Mouse (Mus musculus) neural tube, embryonic 11.5 days (tissue): ENCODE measurements at regions not wholly inside any gene's neighbourhood (a gene's known extent, or its start where the extent isn't known, plus 50 kb on each side); places are given as distances from the start of the nearest gene placed in this dataset.

Source experiments
- ATAC-seq: fragments of 200-750 bp; cut with Nextera tagmentation; 2 replicates; pipeline ENCODE4 v1.8.0; 2017; ENCODE audit warnings: moderate number of reproducible peaks, mild to moderate bottlenecking, moderate TSS enrichment, moderate library complexity; ENCODE audit not compliant: insufficient read depth, low FRiP score, low TSS enrichment
- DNase-seq: peaks from one replicate; pipeline ENCODE4 v3.0.0-alpha.2; 2015; ENCODE audit warnings: low spot score
- H3K27ac ChIP-seq: fragments of 300-500 bp; sonication (generic); 2 replicates; pipeline ENCODE4 v1.5.1; 2014; ENCODE audit warnings: low read depth, mild to moderate bottlenecking, low read length
- H3K27me3 ChIP-seq: fragments of 300-500 bp; sonication (generic); 2 replicates; pipeline ENCODE4 v1.6.1; 2014; ENCODE audit warnings: mild to moderate bottlenecking, low read length, mixed read lengths; ENCODE audit not compliant: control insufficient read depth, insufficient read depth
- H3K36me3 ChIP-seq: fragments of 300-500 bp; sonication (generic); 2 replicates; pipeline ENCODE4 v1.6.1; 2014; ENCODE audit warnings: mild to moderate bottlenecking, low read length, moderate library complexity, mixed read lengths; ENCODE audit not compliant: control insufficient read depth, insufficient read depth
- H3K4me1 ChIP-seq: fragments of 300-500 bp; sonication (generic); 2 replicates; pipeline ENCODE4 v1.6.1; 2014; ENCODE audit warnings: low read length, mixed read lengths; ENCODE audit not compliant: control insufficient read depth, insufficient read depth
- H3K4me2 ChIP-seq: fragments of 300-500 bp; sonication (generic); 2 replicates; pipeline ENCODE4 v1.6.1; 2014; ENCODE audit warnings: low read depth, mild to moderate bottlenecking, moderate library complexity
- H3K4me3 ChIP-seq: fragments of 300-500 bp; sonication (generic); 2 replicates; pipeline ENCODE4 v1.5.1; 2014; ENCODE audit warnings: low read depth, low read length
- H3K9ac ChIP-seq: fragments of 300-500 bp; sonication (generic); 2 replicates; pipeline ENCODE4 v1.6.1; 2014; ENCODE audit warnings: mild to moderate bottlenecking, low read length
- H3K9me3 ChIP-seq: fragments of 300-500 bp; sonication (generic); 2 replicates; pipeline ENCODE4 v1.6.1; 2016; ENCODE audit warnings: low read length; ENCODE audit not compliant: control insufficient read depth
- WGBS: fragments of 180-500 bp; shearing (Covaris S2); extraction: QIAGEN DNeasy Blood & Tissue Kit; methylation state at CpG from one replicate; pipeline ENCODE4 v1.1.7; 2014; 5-methylcytosine and 5-hydroxymethylcytosine counted together

DNA sequence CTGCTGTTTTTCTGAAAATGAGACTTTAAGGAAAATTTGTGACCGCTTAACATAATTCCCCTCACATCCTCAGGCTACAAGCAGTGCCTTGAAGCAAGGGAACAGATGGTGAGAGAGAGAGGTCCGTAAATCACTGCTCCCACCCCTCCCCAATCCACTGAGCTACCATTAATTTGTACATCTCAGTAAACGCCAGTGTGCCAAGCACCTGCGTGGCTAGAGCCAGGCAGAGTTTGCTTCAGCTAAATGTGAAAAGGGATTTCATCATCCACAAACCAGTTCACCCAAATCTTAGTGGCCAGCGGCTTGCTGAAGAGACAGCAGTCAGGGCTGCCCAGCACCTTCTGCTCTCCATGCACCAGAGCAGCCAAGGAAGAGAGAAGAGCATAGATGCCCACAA is 413.5 kb downstream of the Prdm2 start:
- DNase-seq (peak; percentile 13), ATAC-seq (peak; percentile 77; the same call in 1 of the 2 replicates)
- no peaks in the 10 kb centered on the region for H3K36me3 ChIP-seq
- H3K9ac ChIP-seq: no peak overlapping the region
- no peaks in the 10 kb centered on the region for H3K27me3 ChIP-seq
- WGBS: 30% methylated on average over 5 of the region's 5 CpGs
- H3K27ac ChIP-seq: no peak overlapping the region
- no peak overlapping the region for H3K4me3 ChIP-seq
- H3K4me1 ChIP-seq: peaks cover 7% of the 10 kb centered on the region
- no peaks in the 10 kb centered on the region for H3K9me3 ChIP-seq
- no peak overlapping the region for H3K4me2 ChIP-seq

DNA sequence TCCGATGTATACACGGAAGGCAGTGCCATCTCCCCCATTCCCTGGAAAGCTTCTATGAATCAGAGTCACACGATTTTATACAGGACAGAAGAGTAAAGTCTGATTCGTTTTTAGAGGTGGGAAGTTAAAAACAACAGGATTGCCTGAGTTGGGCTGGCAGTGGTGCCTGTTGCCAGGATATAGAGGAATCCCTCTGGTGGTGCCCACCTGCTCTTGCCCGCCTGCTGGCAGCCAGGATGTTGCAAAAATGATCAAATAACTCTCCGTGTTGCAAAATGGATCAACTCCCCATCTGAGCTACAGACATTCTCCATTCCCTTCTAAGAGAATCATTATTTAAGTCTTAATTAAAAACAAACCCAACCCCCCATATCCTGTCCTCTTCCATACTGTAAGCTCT is 414.0 kb downstream of the Prdm2 start:
- H3K4me2 ChIP-seq: no peak overlapping the region
- H3K4me3 ChIP-seq: no peak overlapping the region
- DNase-seq: no peak
- H3K9me3 ChIP-seq: no peaks in the 10 kb centered on the region
- no peak overlapping the region for H3K27ac ChIP-seq
- no peak overlapping the region for H3K9ac ChIP-seq
- H3K36me3 ChIP-seq: no peaks in the 10 kb centered on the region
- WGBS: 71% methylated on average over 6 of the region's 6 CpGs
- peaks cover 7% of the 10 kb centered on the region for H3K4me1 ChIP-seq
- ATAC-seq: no peak
- no peaks in the 10 kb centered on the region for H3K27me3 ChIP-seq

DNA sequence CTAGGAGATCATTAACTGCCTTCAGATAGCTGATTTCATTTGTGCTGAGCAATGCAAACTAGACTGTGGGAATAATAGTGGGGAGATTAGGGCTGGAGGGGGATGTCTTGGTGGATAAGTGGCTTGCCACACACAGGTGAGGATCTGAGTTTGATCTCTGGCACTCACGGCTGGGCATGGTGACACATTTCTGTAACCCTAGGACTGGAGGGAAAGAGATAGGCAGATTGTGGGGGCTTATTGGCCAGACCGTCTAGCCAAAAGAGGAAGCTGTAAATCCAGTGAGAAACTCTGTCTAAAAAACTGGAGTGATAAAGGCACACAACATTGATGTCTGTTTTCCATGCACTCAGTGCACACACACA is 420.2 kb downstream of the Prdm2 start:
- no peak for DNase-seq
- Histone ChIP-seq H3K4me1 (no peaks in the 10 kb centered on the region), H3K36me3 (no peaks in the 10 kb centered on the region), H3K9ac (no peak overlapping the region), H3K4me2 (no peak overlapping the region), H3K27me3 (no peaks in the 10 kb centered on the region), H3K9me3 (no peaks in the 10 kb centered on the region), H3K27ac (no peak overlapping the region), H3K4me3 (no peak overlapping the region)
- WGBS: 89% methylated on average over 2 of the region's 2 CpGs
- ATAC-seq: no peak

DNA sequence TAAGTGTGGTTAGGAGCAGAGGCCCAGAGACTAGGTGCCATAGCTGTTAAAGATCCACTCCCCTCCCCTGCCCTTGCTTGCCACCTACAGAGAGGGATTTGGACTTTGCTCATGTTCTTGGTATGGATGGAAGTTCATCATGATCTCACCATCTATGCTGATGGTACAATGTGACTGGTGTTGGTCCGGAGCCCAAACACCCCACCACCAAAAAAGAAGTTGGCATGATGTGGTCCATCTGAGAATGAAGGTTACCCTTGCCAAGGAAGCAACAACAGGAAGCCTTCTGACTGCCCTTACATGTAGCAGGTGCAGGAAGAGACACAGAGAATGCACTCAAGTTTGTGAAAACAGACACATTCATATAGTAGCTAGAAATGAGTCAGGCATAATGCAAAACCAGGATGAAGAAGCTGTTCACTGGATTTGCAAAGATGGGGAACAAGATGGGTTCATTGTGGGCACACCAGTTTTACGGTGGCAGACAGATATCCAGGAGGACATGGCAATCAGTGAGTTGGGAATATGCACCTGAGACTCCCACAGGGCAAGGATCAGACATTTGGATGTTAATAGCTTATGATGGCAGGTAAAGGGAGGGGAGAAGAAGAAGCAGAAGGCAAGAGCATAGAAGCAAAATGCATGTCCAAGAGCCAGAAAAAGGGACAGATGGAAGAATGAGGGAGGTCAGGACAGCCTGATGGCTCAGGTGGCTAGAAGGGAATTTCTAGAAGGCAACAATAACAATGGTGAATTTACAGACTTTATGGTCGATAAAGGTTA is 420.8 kb downstream of the Prdm2 start:
- Histone ChIP-seq H3K4me2 (no peak overlapping the region), H3K9ac (no peak overlapping the region), H3K4me1 (no peaks in the 10 kb centered on the region), H3K9me3 (no peaks in the 10 kb centered on the region), H3K27ac (no peak overlapping the region), H3K36me3 (no peaks in the 10 kb centered on the region), H3K27me3 (no peaks in the 10 kb centered on the region), H3K4me3 (no peak overlapping the region)
- ATAC-seq (no peak), DNase-seq (no peak)
- WGBS: 86% methylated on average over 3 of the region's 3 CpGs

DNA sequence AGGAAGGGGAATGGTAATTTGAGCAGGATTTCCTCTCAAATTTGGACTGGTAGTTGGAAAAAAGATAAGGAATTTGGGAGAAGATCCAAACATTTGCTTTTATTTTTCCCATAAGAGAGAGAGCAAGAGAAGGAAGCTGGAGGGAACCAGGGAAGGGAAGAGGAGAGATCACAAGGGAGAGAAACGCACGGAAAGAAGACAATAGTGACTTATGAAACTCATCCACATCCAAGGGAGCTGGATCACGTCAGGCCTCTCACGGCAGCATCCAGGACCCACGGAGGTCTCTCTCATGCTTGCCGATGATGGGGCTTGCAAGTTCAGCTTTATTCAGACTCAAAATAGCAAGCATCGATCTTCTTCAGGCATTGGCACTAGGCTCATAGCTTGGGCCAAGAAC is 423.7 kb downstream of the Prdm2 start:
- Histone ChIP-seq H3K4me3 (no peak overlapping the region), H3K27me3 (no peaks in the 10 kb centered on the region), H3K9me3 (no peaks in the 10 kb centered on the region), H3K4me2 (no peak overlapping the region), H3K9ac (no peak overlapping the region), H3K36me3 (no peaks in the 10 kb centered on the region), H3K4me1 (no peaks in the 10 kb centered on the region), H3K27ac (no peak overlapping the region)
- WGBS: 94% methylated on average over 7 of the region's 7 CpGs
- DNase-seq (no peak), ATAC-seq (no peak)

DNA sequence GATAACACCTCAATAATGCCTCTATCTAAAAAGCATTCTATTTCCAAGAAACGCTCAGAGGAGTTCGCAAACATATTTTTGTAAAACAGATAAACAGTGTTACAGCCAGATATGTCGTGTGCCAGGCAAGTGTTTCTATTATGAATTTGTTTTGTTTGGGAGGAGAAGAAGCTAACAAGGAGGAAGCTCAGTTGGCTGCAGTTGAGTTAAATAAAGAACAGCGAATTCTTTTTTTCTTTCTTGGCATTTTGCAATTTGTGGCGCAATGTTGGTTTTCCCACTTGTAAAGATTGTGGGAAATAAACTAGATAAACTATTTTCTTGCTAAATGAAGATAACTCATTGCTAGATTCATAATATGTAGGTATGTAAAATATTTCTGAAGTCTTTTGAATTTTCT is 427.4 kb downstream of the Prdm2 start:
- Histone ChIP-seq H3K4me2 (no peak overlapping the region), H3K4me3 (no peak overlapping the region), H3K27ac (no peak overlapping the region), H3K4me1 (no peaks in the 10 kb centered on the region), H3K9me3 (no peaks in the 10 kb centered on the region), H3K27me3 (no peaks in the 10 kb centered on the region), H3K36me3 (no peaks in the 10 kb centered on the region), H3K9ac (no peak overlapping the region)
- WGBS: 95% methylated on average over 5 of the region's 5 CpGs
- ATAC-seq (no peak), DNase-seq (no peak)

DNA sequence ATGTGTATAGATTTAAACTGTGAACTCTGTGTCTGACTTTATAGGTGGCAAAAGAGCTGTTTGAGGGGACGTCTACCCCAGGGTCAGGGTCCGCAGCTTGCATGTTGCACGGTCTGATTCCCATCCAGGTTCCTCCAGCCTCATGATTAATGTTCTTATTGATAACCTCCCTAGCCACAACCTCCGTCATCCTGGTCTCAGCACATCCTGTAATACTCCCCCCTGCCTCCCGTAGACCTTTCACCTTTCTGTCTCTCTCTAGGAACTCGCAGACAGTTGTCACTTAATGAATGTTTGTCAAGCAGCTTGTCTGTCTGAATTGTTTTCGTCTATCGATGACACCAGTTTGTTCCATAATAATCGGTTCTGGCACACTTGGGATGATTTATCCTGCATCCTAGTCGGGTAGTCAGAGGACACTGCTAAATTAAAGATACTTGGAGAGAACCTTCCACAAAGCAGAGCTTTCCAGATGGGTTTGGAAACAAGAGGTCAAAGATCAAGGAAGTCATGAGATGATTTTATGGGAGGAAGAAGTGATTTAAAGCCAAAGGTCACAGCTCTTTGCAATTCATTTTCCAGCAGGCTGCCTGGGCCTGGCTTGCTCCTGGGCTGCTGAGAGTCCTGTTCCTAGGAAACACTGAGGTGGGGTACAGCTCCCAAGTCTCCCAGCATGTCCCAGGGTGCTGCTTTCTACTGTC is 435.9 kb downstream of the Prdm2 start:
- ATAC-seq (no peak), DNase-seq (no peak)
- Histone ChIP-seq H3K4me1 (peaks cover 20% of the 10 kb centered on the region), H3K9ac (no peak overlapping the region), H3K27ac (no peak overlapping the region), H3K9me3 (no peaks in the 10 kb centered on the region), H3K36me3 (no peaks in the 10 kb centered on the region), H3K4me3 (no peak overlapping the region), H3K27me3 (no peaks in the 10 kb centered on the region), H3K4me2 (no peak overlapping the region)
- WGBS: 31% methylated on average over 10 of the region's 10 CpGs

DNA sequence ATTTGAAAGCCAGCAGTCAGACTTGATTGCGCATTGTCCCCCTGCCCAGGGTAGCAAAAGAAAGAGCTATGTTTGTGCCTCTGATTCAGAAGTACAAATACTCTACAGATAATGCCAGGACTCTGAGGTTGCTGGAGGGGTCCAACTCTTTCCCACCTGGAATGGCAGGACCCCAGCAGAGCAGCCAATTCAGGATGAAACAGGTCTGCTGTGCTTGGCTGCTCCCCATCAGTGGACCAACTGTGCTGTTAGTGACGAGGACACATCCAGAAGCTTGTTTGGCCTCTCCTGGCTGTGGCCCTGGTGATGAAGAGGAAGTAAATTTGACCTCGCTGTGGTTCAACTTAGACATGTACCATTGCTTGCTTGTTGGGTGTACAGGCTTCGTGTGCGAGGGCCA is 437.8 kb downstream of the Prdm2 start:
- no peaks in the 10 kb centered on the region for H3K36me3 ChIP-seq
- no peaks in the 10 kb centered on the region for H3K9me3 ChIP-seq
- H3K27ac ChIP-seq: no peak overlapping the region
- WGBS: 92% methylated on average over 5 of the region's 5 CpGs
- DNase-seq (no peak), ATAC-seq (no peak)
- H3K27me3 ChIP-seq: no peaks in the 10 kb centered on the region
- H3K4me2 ChIP-seq: no peak overlapping the region
- H3K9ac ChIP-seq: no peak overlapping the region
- peaks cover 35% of the 10 kb centered on the region for H3K4me1 ChIP-seq
- no peak overlapping the region for H3K4me3 ChIP-seq

DNA sequence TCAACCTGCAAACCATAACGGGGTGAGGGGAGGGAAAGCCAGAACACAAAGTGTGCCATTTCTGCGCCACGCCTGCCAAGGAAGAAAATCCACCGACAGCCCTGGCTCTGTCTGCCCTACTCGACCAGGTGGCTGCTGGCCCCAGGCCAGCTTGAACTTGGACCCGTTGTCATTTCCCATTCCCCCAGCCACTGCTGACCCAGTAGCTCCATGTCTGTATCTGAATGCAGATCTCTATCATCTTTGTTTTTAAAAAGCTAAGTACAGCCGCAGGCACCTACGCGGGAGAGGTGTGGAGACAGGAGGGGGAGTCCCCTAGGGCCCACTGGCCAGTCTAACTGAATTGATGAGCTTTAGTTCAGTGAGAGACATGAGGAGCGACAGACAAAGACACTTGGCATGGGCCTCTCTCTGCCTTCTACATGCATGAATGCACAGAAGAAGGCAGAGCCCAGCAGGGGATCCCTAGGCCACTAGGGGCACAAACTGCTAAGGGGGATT is 439.1 kb downstream of the Prdm2 start:
- Histone ChIP-seq H3K4me3 (no peak overlapping the region), H3K4me2 (0 out of 2 replicates have a peak overlapping the region, but pooled peaks have one; percentile 8), H3K9ac (no peak overlapping the region), H3K4me1 (peaks cover 37% of the 10 kb centered on the region), H3K9me3 (no peaks in the 10 kb centered on the region), H3K27me3 (0 out of 2 replicates have a peak, but pooled peaks cover 2% of the 10 kb centered on the region), H3K27ac (0 out of 2 replicates have a peak overlapping the region, but pooled peaks have one; percentile 50), H3K36me3 (no peaks in the 10 kb centered on the region)
- DNase-seq (peak; percentile 41), ATAC-seq (no peak; the same call in 1 of the 2 replicates)
- WGBS: 25% methylated on average over 10 of the region's 10 CpGs
